Mouse (Mus musculus) C2C12 (cell line): ENCODE measurements around the gene Rnf181.

Source experiments
- CTCF ChIP-seq: IDR thresholded peaks from one replicate; pipeline ENCODE4 v1.5.1; 2011; ENCODE audit not compliant: control insufficient read depth, insufficient read depth, insufficient read length
- USF1 ChIP-seq: IDR thresholded peaks from one replicate; pipeline ENCODE4 v1.6.1; 2011; ENCODE audit warnings: low read depth, mild to moderate bottlenecking, control low read depth, moderate library complexity

- TF ChIP-seq CTCF: no peak
- TF ChIP-seq USF1: no peak
Observed at GRCm38 (mm10) chr6:72318440-72318839, 48.3 kb downstream of the Rnf181 start.
